Mouse (Mus musculus) brain, embryonic 14.5 days (tissue): ENCODE measurements around the gene Stk36.

ENCODE experiments used
- CTCF ChIP-seq: fragments of 200-500 bp; IDR thresholded peaks from 2 replicates; pipeline ENCODE4 v1.5.1; 2012; ENCODE audit warnings: inconsistent platforms, mild to moderate bottlenecking, moderate library complexity, borderline replicate concordance; ENCODE audit not compliant: insufficient read depth, insufficient read length; ENCODE audit errors: extremely low read depth
- POLR2A ChIP-seq: fragments of 200-500 bp; IDR thresholded peaks from 2 replicates; pipeline ENCODE4 v1.6.1; 2012; ENCODE audit warnings: mild to moderate bottlenecking, inconsistent platforms, borderline replicate concordance; ENCODE audit not compliant: poor library complexity, insufficient read depth, insufficient read length, severe bottlenecking; ENCODE audit errors: extremely low read depth

GRCm38 (mm10) chr1:74677843-74678242 lies 76.6 kb downstream of the Stk36 start:
- TF ChIP-seq CTCF (no peak), POLR2A (no peak)
